Mouse (Mus musculus): Measurements from ENCODE around the gene Klhl25.

DNA sequence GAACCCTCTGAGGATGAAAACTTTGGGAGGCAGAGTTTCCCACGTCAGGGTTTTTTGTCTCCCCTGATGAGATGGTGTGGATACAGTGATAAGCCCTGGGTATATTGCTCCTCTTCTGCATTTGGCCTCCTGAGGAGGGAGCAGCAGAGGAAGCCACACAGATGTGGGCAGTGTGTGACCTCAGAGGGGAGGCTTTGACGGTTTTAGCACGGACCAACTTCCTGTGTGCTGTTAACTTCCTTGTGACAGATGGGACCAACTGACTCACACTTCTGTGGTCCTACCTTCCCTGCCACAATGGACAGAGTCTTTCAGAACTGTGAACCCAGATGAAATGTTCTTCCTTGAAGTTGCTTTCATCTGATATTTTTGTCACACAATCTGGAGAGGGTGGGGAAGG, 44.6 kb downstream of the Klhl25 start:
- TF ChIP-seq POLR2A (IDR thresholded peaks at IDR 0.05; ENCODE audit: borderline replicate concordance, extremely low read depth, insufficient read depth, insufficient read length, poor library complexity, severe bottlenecking) (no peak), CTCF (IDR thresholded peaks at IDR 0.05; ENCODE audit: borderline replicate concordance, extremely low read depth, insufficient read depth, insufficient read length) (no peak)
